Mouse (Mus musculus): ENCODE measurements around the gene Mss51. TPM values are rescaled to one million over a fixed set of nuclear protein-coding genes. Genes with fewer than 3 reads are reported as not detected.

The Mss51 gene
- polyA plus RNA-seq, 1 experiment from 2014 or later, result 1.3 TPM

DNA sequence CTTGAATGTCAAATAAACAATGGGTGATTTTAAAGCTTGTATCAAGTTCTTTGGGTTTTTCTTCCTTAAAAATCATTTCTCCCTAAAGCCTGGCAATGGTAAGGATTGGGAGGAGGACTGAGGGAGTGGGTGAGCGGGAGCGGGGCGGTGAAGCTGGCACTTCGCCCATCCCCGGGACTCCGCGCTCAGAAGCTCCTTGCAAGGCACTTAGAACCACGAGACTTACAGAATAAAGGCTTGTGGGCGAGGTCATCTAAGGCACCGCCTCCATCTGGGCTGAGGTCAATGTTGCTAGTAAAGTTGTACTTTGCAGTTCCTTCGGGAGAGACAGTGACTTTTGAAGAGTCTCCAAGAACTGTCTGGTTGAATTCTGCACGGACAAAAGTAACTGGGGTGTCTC lies 49.5 kb downstream of the Mss51 start:
- no peaks in the 10 kb centered on the region for H3K9me3 ChIP-seq (replicated peaks)
- no peak overlapping the region for H3K4me2 ChIP-seq
- H3K4me1 ChIP-seq, result peaks cover 11% of the 10 kb centered on the region
- H3K36me3 ChIP-seq (ENCODE audit: poor library complexity, severe bottlenecking), result no peaks in the 10 kb centered on the region
- no peak overlapping the region for H3K27ac ChIP-seq
- H3K27me3 ChIP-seq, result no peaks in the 10 kb centered on the region
- no peak overlapping the region for H3K4me3 ChIP-seq
- ATAC-seq, result no peak
- H3K9ac ChIP-seq, result no peak overlapping the region
- 57% methylated on average over 12 of the region's 12 CpGs for WGBS

DNA sequence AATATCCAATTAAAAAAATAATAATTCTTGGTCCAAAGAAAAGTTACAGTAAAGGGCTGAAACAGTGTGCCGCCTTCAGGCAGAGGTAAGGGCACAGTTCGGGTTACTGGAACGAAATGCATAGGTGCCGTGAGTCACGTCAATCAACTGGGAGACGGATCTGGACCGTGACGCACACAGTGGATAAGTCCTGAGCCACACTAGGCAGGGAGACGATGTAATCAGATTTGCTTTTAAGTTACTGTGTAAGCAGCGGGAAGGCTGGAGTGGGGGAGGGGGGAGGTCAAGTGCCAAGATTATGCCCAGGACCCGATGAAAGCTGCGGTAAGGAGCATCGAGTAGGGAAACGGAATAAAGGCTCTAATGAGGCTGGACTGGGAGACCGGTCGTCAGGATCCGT lies 54.4 kb downstream of the Mss51 start:
- 0 out of 2 replicates have a peak, but pooled peaks cover 2% of the 10 kb centered on the region for H3K4me1 ChIP-seq
- H3K9ac ChIP-seq, result no peak overlapping the region
- no peak overlapping the region for H3K4me2 ChIP-seq
- H3K9me3 ChIP-seq (replicated peaks), result no peaks in the 10 kb centered on the region
- no peak overlapping the region for H3K4me3 ChIP-seq
- 73% methylated on average over 17 of the region's 17 CpGs for WGBS
- no peaks in the 10 kb centered on the region for H3K36me3 ChIP-seq (ENCODE audit: poor library complexity, severe bottlenecking)
- H3K27ac ChIP-seq, result no peak overlapping the region
- no peaks in the 10 kb centered on the region for H3K27me3 ChIP-seq
- no peak for ATAC-seq

DNA sequence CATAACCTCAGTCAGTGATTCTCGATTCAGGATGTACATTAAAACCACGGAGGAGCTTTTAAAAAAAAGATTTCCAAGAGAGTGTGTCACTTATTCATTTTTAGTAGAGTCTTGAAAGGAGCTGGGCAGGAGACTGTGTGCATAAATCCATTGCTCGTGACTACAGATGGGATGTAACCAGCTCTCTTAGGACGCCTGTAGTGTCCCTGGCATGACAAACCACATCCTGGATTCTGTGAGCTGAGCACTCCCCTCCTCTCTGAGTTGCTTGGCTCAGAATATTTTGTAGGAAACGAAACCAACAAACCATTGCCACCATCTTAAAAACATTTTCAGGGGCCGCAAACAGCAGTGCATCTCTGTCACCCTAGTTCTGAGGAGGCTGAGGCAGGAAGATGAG lies 59.7 kb downstream of the Mss51 start:
- no peak overlapping the region for H3K27ac ChIP-seq
- H3K36me3 ChIP-seq (ENCODE audit: poor library complexity, severe bottlenecking), result no peaks in the 10 kb centered on the region
- 77% methylated on average over 6 of the region's 6 CpGs for WGBS
- no peaks in the 10 kb centered on the region for H3K27me3 ChIP-seq
- H3K9me3 ChIP-seq (replicated peaks), result no peaks in the 10 kb centered on the region
- H3K4me3 ChIP-seq, result no peak overlapping the region
- no peak for ATAC-seq
- H3K9ac ChIP-seq, result no peak overlapping the region
- H3K4me1 ChIP-seq, result no peaks in the 10 kb centered on the region
- H3K4me2 ChIP-seq, result no peak overlapping the region

Other genes with a start within 250 kb of the Mss51 start
- not detected in 2 replicates for gene Kcnk16, start 227.7 kb downstream of the Mss51 start, polyA plus RNA-seq (2015; fragmentation: Nextera tagmentation; extraction: Ambion mirVana)
- 15.8 and 16.4 TPM in 2 replicates for gene Nudt13, start 202.2 kb downstream of the Mss51 start, polyA plus RNA-seq (2015; fragmentation: Nextera tagmentation; extraction: Ambion mirVana)
- gene Ecd, start 148.8 kb downstream of the Mss51 start, polyA plus RNA-seq (2015; fragmentation: Nextera tagmentation; extraction: Ambion mirVana), result 55.9 and 58.8 TPM in 2 replicates
- gene Fam149b, start 148.7 kb downstream of the Mss51 start, polyA plus RNA-seq (2015; fragmentation: Nextera tagmentation; extraction: Ambion mirVana), result 45.2 and 45.3 TPM in 2 replicates
- 270 and 277 TPM in 2 replicates for gene Dnajc9, start 108.0 kb downstream of the Mss51 start, polyA plus RNA-seq (2015; fragmentation: Nextera tagmentation; extraction: Ambion mirVana)
- gene Mrps16, start 103.3 kb downstream of the Mss51 start, polyA plus RNA-seq (2015; fragmentation: Nextera tagmentation; extraction: Ambion mirVana), result 60.1 and 61.1 TPM in 2 replicates
- 0.45 and 1.6 TPM in 2 replicates for gene Cfap70, start 44.7 kb downstream of the Mss51 start, polyA plus RNA-seq (2015; fragmentation: Nextera tagmentation; extraction: Ambion mirVana)
- 8.5 and 9.9 TPM in 2 replicates for gene Anxa7, start 16.8 kb downstream of the Mss51 start, polyA plus RNA-seq (2015; fragmentation: Nextera tagmentation; extraction: Ambion mirVana)
- gene Ppp3cb, start 49.7 kb upstream of the Mss51 start, polyA plus RNA-seq (2015; fragmentation: Nextera tagmentation; extraction: Ambion mirVana), result 71.9 and 73.7 TPM in 2 replicates
- 8.1 and 10.1 TPM in 2 replicates for gene Usp54, start 144.2 kb upstream of the Mss51 start, polyA plus RNA-seq (2015; fragmentation: Nextera tagmentation; extraction: Ambion mirVana)
- gene Myoz1, start 159.6 kb upstream of the Mss51 start, polyA plus RNA-seq (2015; fragmentation: Nextera tagmentation; extraction: Ambion mirVana), result not detected in 2 replicates
- 0.13 and 0.14 TPM in 2 replicates for gene Synpo2l, start 171.5 kb upstream of the Mss51 start, polyA plus RNA-seq (2015; fragmentation: Nextera tagmentation; extraction: Ambion mirVana)
- 75.9 and 84.7 TPM in 2 replicates for gene Sec24c, start 177.4 kb upstream of the Mss51 start, polyA plus RNA-seq (2015; fragmentation: Nextera tagmentation; extraction: Ambion mirVana)
- 18.9 and 19.9 TPM in 2 replicates for gene Fut11, start 198.1 kb upstream of the Mss51 start, polyA plus RNA-seq (2015; fragmentation: Nextera tagmentation; extraction: Ambion mirVana)
- 235 and 281 TPM in 2 replicates for gene Chchd1, start 206.1 kb upstream of the Mss51 start, polyA plus RNA-seq (2015; fragmentation: Nextera tagmentation; extraction: Ambion mirVana)
- 40.8 and 44.2 TPM in 2 replicates for gene Zswim8, start 210.7 kb upstream of the Mss51 start, polyA plus RNA-seq (2015; fragmentation: Nextera tagmentation; extraction: Ambion mirVana)
- gene Ndst2, start 237.7 kb upstream of the Mss51 start, polyA plus RNA-seq (2015; fragmentation: Nextera tagmentation; extraction: Ambion mirVana), result 14.0 and 18.3 TPM in 2 replicates

Data from forebrain, embryonic 13.5 days (tissue).